Mouse (Mus musculus) forebrain, embryonic 11.5 days (tissue): ENCODE measurements around the gene Cdk19. TPM values are rescaled to one million over a fixed set of nuclear protein-coding genes. Genes with fewer than 3 reads are reported as not detected.

Experiments
- ATAC-seq: fragments of 200-750 bp; cut with Nextera tagmentation; replicated peaks from 2 replicates; pipeline ENCODE4 v1.8.0; 2017; ENCODE audit warnings: moderate TSS enrichment; ENCODE audit not compliant: low FRiP score
- DNase-seq: peaks from one replicate; pipeline ENCODE4 v3.0.0-alpha.2; 2017; ENCODE audit warnings: low spot score
- H3K27ac ChIP-seq: fragments of 300-500 bp; sonication (generic); 2 replicates; pipeline ENCODE4 v1.5.1; 2014; ENCODE audit warnings: low read depth, low read length
- H3K27me3 ChIP-seq: fragments of 300-500 bp; sonication (generic); 2 replicates; pipeline ENCODE4 v1.6.1; 2014; ENCODE audit warnings: mild to moderate bottlenecking, low read length, mixed read lengths; ENCODE audit not compliant: control insufficient read depth, insufficient read depth
- H3K36me3 ChIP-seq: fragments of 300-500 bp; sonication (generic); 2 replicates; pipeline ENCODE4 v1.6.1; 2014; ENCODE audit warnings: mild to moderate bottlenecking, low read length, moderate library complexity, mixed read lengths; ENCODE audit not compliant: control insufficient read depth, insufficient read depth
- H3K4me1 ChIP-seq: fragments of 300-500 bp; sonication (generic); replicated peaks from 2 replicates; pipeline ENCODE4 v1.6.1; 2014; ENCODE audit warnings: low read length, mixed read lengths; ENCODE audit not compliant: control insufficient read depth, insufficient read depth
- H3K4me2 ChIP-seq: fragments of 300-500 bp; sonication (generic); 2 replicates; pipeline ENCODE4 v1.6.1; 2014; ENCODE audit warnings: low read depth, mild to moderate bottlenecking, low read length, moderate library complexity, mixed read lengths; ENCODE audit not compliant: severe bottlenecking
- H3K4me3 ChIP-seq: fragments of 300-500 bp; sonication (generic); 2 replicates; pipeline ENCODE4 v1.5.1; 2014; ENCODE audit warnings: low read depth, low read length
- H3K9ac ChIP-seq: fragments of 300-500 bp; sonication (generic); 2 replicates; pipeline ENCODE4 v1.6.1; 2014; ENCODE audit warnings: low read length
- H3K9me3 ChIP-seq: fragments of 300-500 bp; sonication (generic); 2 replicates; pipeline ENCODE4 v1.6.1; 2016; ENCODE audit warnings: low read length, mixed read lengths; ENCODE audit not compliant: control insufficient read depth
- WGBS: fragments of 180-500 bp; shearing (Covaris S2); extraction: QIAGEN DNeasy Blood & Tissue Kit; methylation state at CpG from one replicate; pipeline ENCODE4 v1.1.7; 2014; 5-methylcytosine and 5-hydroxymethylcytosine counted together
- polyA plus RNA-seq: library from polyadenylated mRNA; unstranded; fragments of >200 nt; fragmentation: Nextera tagmentation; extraction: Ambion mirVana; gene quantifications from 2 replicates; pipeline ENCODE4 v1.2.1, GENCODE M21; 2014

Gene Cdk19
- polyA plus RNA-seq, 1 experiment from 2014 or later = 8.0 TPM

GRCm38 (mm10) chr10:40393447-40394143, 54.2 kb downstream of the Cdk19 start:
- Histone ChIP-seq H3K27me3 (no peaks in the 10 kb centered on the region), H3K36me3 (no peaks in the 10 kb centered on the region), H3K4me2 (no peak overlapping the region), H3K9ac (no peak overlapping the region), H3K27ac (no peak overlapping the region), H3K4me3 (no peak overlapping the region), H3K9me3 (no peaks in the 10 kb centered on the region), H3K4me1 (no peaks in the 10 kb centered on the region)
- DNase-seq = no peak
- WGBS = 92% methylated on average over 2 of the region's 2 CpGs
- ATAC-seq = no peak

- Histone ChIP-seq H3K27me3 (no peaks in the 10 kb centered on the region), H3K27ac (no peak overlapping the region), H3K9ac (no peak overlapping the region), H3K9me3 (no peaks in the 10 kb centered on the region), H3K4me3 (no peak overlapping the region), H3K36me3 (no peaks in the 10 kb centered on the region), H3K4me2 (no peak overlapping the region), H3K4me1 (no peaks in the 10 kb centered on the region)
- WGBS = 94% methylated on average over 3 of the region's 3 CpGs
- DNase-seq (no peak), ATAC-seq (no peak)
Measured at GRCm38 (mm10) chr10:40398842-40399241, 59.5 kb downstream of the Cdk19 start.

GRCm38 (mm10) chr10:40399328-40399727, 60.0 kb downstream of the Cdk19 start:
- Histone ChIP-seq H3K9me3 (no peaks in the 10 kb centered on the region), H3K36me3 (no peaks in the 10 kb centered on the region), H3K27ac (no peak overlapping the region), H3K4me1 (no peaks in the 10 kb centered on the region), H3K9ac (no peak overlapping the region), H3K4me3 (no peak overlapping the region), H3K27me3 (no peaks in the 10 kb centered on the region), H3K4me2 (no peak overlapping the region)
- no peak for ATAC-seq
- DNase-seq = no peak
- WGBS = 79% methylated on average over 2 of the region's 2 CpGs

- 84% methylated on average over 4 of the region's 4 CpGs for WGBS
- H3K36me3 ChIP-seq = no peaks in the 10 kb centered on the region
- H3K9ac ChIP-seq = no peak overlapping the region
- no peaks in the 10 kb centered on the region for H3K9me3 ChIP-seq
- ATAC-seq = no peak
- H3K4me1 ChIP-seq = no peaks in the 10 kb centered on the region
- H3K27me3 ChIP-seq = no peaks in the 10 kb centered on the region
- no peak for DNase-seq
- no peak overlapping the region for H3K27ac ChIP-seq
- no peak overlapping the region for H3K4me3 ChIP-seq
- no peak overlapping the region for H3K4me2 ChIP-seq
Measured at GRCm38 (mm10) chr10:40400293-40400692, 60.9 kb downstream of the Cdk19 start.

GRCm38 (mm10) chr10:40406655-40407054, 67.3 kb downstream of the Cdk19 start:
- Histone ChIP-seq H3K27ac (no peak overlapping the region), H3K9me3 (no peaks in the 10 kb centered on the region), H3K4me2 (no peak overlapping the region), H3K4me1 (no peaks in the 10 kb centered on the region), H3K9ac (no peak overlapping the region), H3K27me3 (no peaks in the 10 kb centered on the region), H3K4me3 (no peak overlapping the region), H3K36me3 (no peaks in the 10 kb centered on the region)
- DNase-seq (no peak), ATAC-seq (no peak)
- WGBS = 87% methylated on average over 3 of the region's 3 CpGs

- 92% methylated on average over 2 of the region's 2 CpGs for WGBS
- H3K27me3 ChIP-seq = no peaks in the 10 kb centered on the region
- H3K36me3 ChIP-seq = no peaks in the 10 kb centered on the region
- H3K4me1 ChIP-seq = no peaks in the 10 kb centered on the region
- H3K9me3 ChIP-seq = no peaks in the 10 kb centered on the region
- DNase-seq (no peak), ATAC-seq (no peak)
- H3K27ac ChIP-seq = no peak overlapping the region
- no peak overlapping the region for H3K4me2 ChIP-seq
- no peak overlapping the region for H3K4me3 ChIP-seq
- H3K9ac ChIP-seq = no peak overlapping the region
Measured at GRCm38 (mm10) chr10:40409336-40409735, 70.0 kb downstream of the Cdk19 start.

- no peak overlapping the region for H3K4me3 ChIP-seq
Measured at GRCm38 (mm10) chr10:40411370-40411769, 72.0 kb downstream of the Cdk19 start.

GRCm38 (mm10) chr10:40416944-40417343, 77.6 kb downstream of the Cdk19 start:
- H3K36me3 ChIP-seq = no peaks in the 10 kb centered on the region
- no peak overlapping the region for H3K27ac ChIP-seq
- DNase-seq (no peak), ATAC-seq (no peak)
- H3K27me3 ChIP-seq = no peaks in the 10 kb centered on the region
- no peaks in the 10 kb centered on the region for H3K9me3 ChIP-seq
- H3K4me1 ChIP-seq = no peaks in the 10 kb centered on the region
- H3K9ac ChIP-seq = no peak overlapping the region
- no peak overlapping the region for H3K4me3 ChIP-seq
- 85% methylated on average over 7 of the region's 7 CpGs for WGBS
- H3K4me2 ChIP-seq = no peak overlapping the region

More at GRCm38 (mm10) chr10:40411370-40411769, 72.0 kb downstream of the Cdk19 start:
- DNase-seq (no peak), ATAC-seq (no peak)
- WGBS = 97% methylated on average over 2 of the region's 2 CpGs
- no peak overlapping the region for H3K27ac ChIP-seq
- H3K4me1 ChIP-seq = no peaks in the 10 kb centered on the region
- H3K9ac ChIP-seq = no peak overlapping the region
- H3K27me3 ChIP-seq = no peaks in the 10 kb centered on the region
- H3K36me3 ChIP-seq = no peaks in the 10 kb centered on the region
- H3K4me2 ChIP-seq = no peak overlapping the region
- H3K9me3 ChIP-seq = no peaks in the 10 kb centered on the region

GRCm38 (mm10) chr10:40419841-40420240, 80.5 kb downstream of the Cdk19 start:
- 80% methylated on average over 4 of the region's 4 CpGs for whole genome bisulfite sequencing
- ATAC-seq = no peak
- Histone ChIP-seq H3K27me3 (no peaks in the 10 kb centered on the region), H3K4me1 (no peaks in the 10 kb centered on the region), H3K9me3 (no peaks in the 10 kb centered on the region), H3K36me3 (no peaks in the 10 kb centered on the region), H3K4me3 (no peak overlapping the region), H3K27ac (no peak overlapping the region), H3K4me2 (no peak overlapping the region), H3K9ac (no peak overlapping the region)
- DNase-seq = no peak
